In the genomic region with DNA sequence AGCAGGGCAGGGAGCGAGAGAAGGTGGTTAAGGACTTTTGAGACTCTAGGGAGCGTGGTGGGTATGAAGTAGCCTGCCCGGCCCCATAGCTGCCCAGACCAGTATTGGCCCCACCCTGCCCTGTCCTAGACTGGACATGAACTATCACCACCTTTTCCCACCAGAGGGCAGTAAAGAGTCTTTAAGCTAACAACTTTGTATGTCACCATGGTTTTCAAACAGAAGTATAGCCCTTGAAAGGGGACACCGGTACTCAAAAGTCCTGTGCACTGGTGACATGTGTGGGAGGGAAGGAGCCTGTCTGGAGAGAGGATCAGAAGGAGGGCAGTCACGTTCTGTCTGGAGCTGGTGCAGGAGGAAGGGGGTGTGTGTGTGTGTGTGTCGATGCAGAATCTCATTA, we compare ENCODE assay signal across 8 mouse cellular contexts. TPM values are rescaled to one million over a fixed set of nuclear protein-coding genes. Genes with fewer than 3 reads are reported as not detected.
DNase-seq lines count a peak whose midpoint lies in the region; ATAC-seq and TF ChIP-seq lines count a peak whose summit lies in the region.

No protein-coding gene starts in this region.

- H3K27me3 ChIP-seq in embryonic facial prominence, embryonic 12.5 days: no peaks in the 10 kb centered on the region
- H3K27me3 ChIP-seq in hindbrain, embryonic 11.5 days (ENCODE audit: control insufficient read depth, insufficient read depth, low read length): no peaks in the 10 kb centered on the region
- no peaks in the 10 kb centered on the region for H3K27me3 ChIP-seq in limb, embryonic 11.5 days (ENCODE audit: control insufficient read depth, insufficient read depth, low read length)
- H3K27me3 ChIP-seq in midbrain, postnatal 0 days (ENCODE audit: insufficient read depth, low read length): no peaks in the 10 kb centered on the region

- H3K9me3 ChIP-seq in embryonic facial prominence, embryonic 12.5 days: no peaks in the 10 kb centered on the region
- no peaks in the 10 kb centered on the region for H3K9me3 ChIP-seq in hindbrain, embryonic 11.5 days (ENCODE audit: control insufficient read depth, low read length)
- H3K9me3 ChIP-seq in limb, embryonic 11.5 days (ENCODE audit: control insufficient read depth, low read length): no peaks in the 10 kb centered on the region
- no peaks in the 10 kb centered on the region for H3K9me3 ChIP-seq in midbrain, postnatal 0 days (ENCODE audit: low read length)

- H3K27ac ChIP-seq in embryonic facial prominence, embryonic 12.5 days: 0 out of 2 replicates have a peak overlapping the region, but pooled peaks have one; percentile 23
- H3K27ac ChIP-seq in hindbrain, embryonic 11.5 days (ENCODE audit: low read depth, low read length): no peak overlapping the region
- H3K27ac ChIP-seq in limb, embryonic 11.5 days (replicated peaks; ENCODE audit: low read depth, low read length): no peak overlapping the region
- H3K27ac ChIP-seq in midbrain, postnatal 0 days (ENCODE audit: low read depth, low read length): no peak overlapping the region

- 24% methylated on average over 6 of the region's 6 CpGs for WGBS in embryonic facial prominence, embryonic 12.5 days
- WGBS in hindbrain, embryonic 11.5 days: 30% methylated on average over 6 of the region's 6 CpGs
- WGBS in limb, embryonic 11.5 days: 32% methylated on average over 6 of the region's 6 CpGs
- 37% methylated on average over 6 of the region's 6 CpGs for WGBS in midbrain, postnatal 0 days

- H3K36me3 ChIP-seq in embryonic facial prominence, embryonic 12.5 days: no peaks in the 10 kb centered on the region
- no peaks in the 10 kb centered on the region for H3K36me3 ChIP-seq in hindbrain, embryonic 11.5 days (ENCODE audit: control insufficient read depth, insufficient read depth, low read length)
- H3K36me3 ChIP-seq in limb, embryonic 11.5 days (ENCODE audit: control insufficient read depth, insufficient read depth, low read length): no peaks in the 10 kb centered on the region
- no peaks in the 10 kb centered on the region for H3K36me3 ChIP-seq in midbrain, postnatal 0 days (ENCODE audit: insufficient read depth, low read length)

- DNase-seq in right cerebral cortex, adult 2 months (ENCODE audit: low spot score in 2 of 2): peak; percentile 42 to 48
- DNase-seq in right cerebral cortex, postnatal 25 days: no peak
- peak; percentile 78 for DNase-seq in adrenal gland, postnatal 10 days
- DNase-seq in hindbrain, embryonic 11.5 days (ENCODE audit: low spot score): peak; percentile 85
- DNase-seq in limb, embryonic 11.5 days (ENCODE audit: low spot score): peak; percentile 80
- DNase-seq in midbrain, postnatal 0 days (ENCODE audit: low spot score): peak; percentile 87
- DNase-seq in ovary, postnatal 36 days (ENCODE audit: low spot score): no peak

- H3K4me1 ChIP-seq in embryonic facial prominence, embryonic 12.5 days: peaks cover 30% of the 10 kb centered on the region
- peaks cover 2% of the 10 kb centered on the region; the same call in 1 of the 2 replicates for H3K4me1 ChIP-seq in hindbrain, embryonic 11.5 days (replicated peaks; ENCODE audit: control insufficient read depth, insufficient read depth, low read length)
- H3K4me1 ChIP-seq in limb, embryonic 11.5 days (ENCODE audit: control insufficient read depth, insufficient read depth, low read length): peaks cover 18% of the 10 kb centered on the region; the same call in 1 of the 2 replicates
- H3K4me1 ChIP-seq in midbrain, postnatal 0 days (ENCODE audit: insufficient read depth, low read length): no peaks in the 10 kb centered on the region

- H3K4me2 ChIP-seq in embryonic facial prominence, embryonic 12.5 days (replicated peaks): no peak overlapping the region
- H3K4me2 ChIP-seq in hindbrain, embryonic 11.5 days (replicated peaks; ENCODE audit: low read depth, low read length): no peak overlapping the region
- no peak overlapping the region for H3K4me2 ChIP-seq in limb, embryonic 11.5 days (ENCODE audit: low read depth, severe bottlenecking)
- no peak overlapping the region for H3K4me2 ChIP-seq in midbrain, postnatal 0 days (ENCODE audit: low read depth, low read length, poor library complexity, severe bottlenecking)

- peak; percentile 47; the same call in 1 of the 2 replicates for ATAC-seq in embryonic facial prominence, embryonic 12.5 days (ENCODE audit: insufficient number of reproducible peaks, insufficient read depth, low FRiP score, low TSS enrichment)
- ATAC-seq in hindbrain, embryonic 11.5 days (ENCODE audit: low FRiP score): peak; percentile 52
- ATAC-seq in limb, embryonic 11.5 days (ENCODE audit: insufficient number of reproducible peaks, low FRiP score, low TSS enrichment, low read depth): peak; percentile 70; the same call in 1 of the 2 replicates
- ATAC-seq in midbrain, postnatal 0 days (ENCODE audit: low FRiP score): no peak

- no peak overlapping the region for H3K4me3 ChIP-seq in embryonic facial prominence, embryonic 12.5 days
- no peak overlapping the region for H3K4me3 ChIP-seq in hindbrain, embryonic 11.5 days (ENCODE audit: low read depth, low read length)
- no peak overlapping the region for H3K4me3 ChIP-seq in limb, embryonic 11.5 days (ENCODE audit: low read depth, low read length)
- H3K4me3 ChIP-seq in midbrain, postnatal 0 days (ENCODE audit: low read depth, low read length): no peak overlapping the region

- TF ChIP-seq CTCF in midbrain, postnatal 0 days (IDR thresholded peaks at IDR 0.05): peak; percentile 75

- H3K9ac ChIP-seq in embryonic facial prominence, embryonic 12.5 days: no peak overlapping the region
- H3K9ac ChIP-seq in hindbrain, embryonic 11.5 days (ENCODE audit: low read depth, low read length): no peak overlapping the region
- H3K9ac ChIP-seq in limb, embryonic 11.5 days (ENCODE audit: low read length): no peak overlapping the region
- no peak overlapping the region for H3K9ac ChIP-seq in midbrain, postnatal 0 days (replicated peaks; ENCODE audit: low read length, poor library complexity, severe bottlenecking)

RNA-seq across cellular contexts. Expression of a gene that starts 18.7 kb away (rescaled TPM):
- total RNA-seq in adrenal gland, postnatal 10 days (2021): 10 to 100 TPM; 78.0 to 81.5 TPM
- polyA plus RNA-seq in embryonic facial prominence, embryonic 12.5 days (2016; fragmentation: Nextera tagmentation; extraction: Ambion mirVana): 54.1 and 57.6 TPM in 2 replicates
- 12.6 and 15.3 TPM in 2 replicates for polyA plus RNA-seq in hindbrain, embryonic 11.5 days (2014; fragmentation: Nextera tagmentation; extraction: Ambion mirVana)
- polyA plus RNA-seq in limb, embryonic 11.5 days (2014; fragmentation: Nextera tagmentation; extraction: Ambion mirVana): 16.5 and 17.9 TPM in 2 replicates
- total RNA-seq in midbrain, postnatal 0 days (2014; rRNA removed): 186 and 222 TPM in 2 replicates
- polyA plus RNA-seq in midbrain, postnatal 0 days (2015; fragmentation: Nextera tagmentation; extraction: Ambion mirVana): 154 and 158 TPM in 2 replicates

RNA-seq across cellular contexts. Expression of a gene that starts 20.6 kb away (rescaled TPM):
- total RNA-seq in adrenal gland, postnatal 10 days (2021): 1 to 10 TPM in 1 of 2 experiments, under 1 TPM in 1; 0.85 to 1.4 TPM
- 10.5 and 11.6 TPM in 2 replicates for polyA plus RNA-seq in embryonic facial prominence, embryonic 12.5 days (2016; fragmentation: Nextera tagmentation; extraction: Ambion mirVana)
- 16.5 and 19.3 TPM in 2 replicates for polyA plus RNA-seq in hindbrain, embryonic 11.5 days (2014; fragmentation: Nextera tagmentation; extraction: Ambion mirVana)
- polyA plus RNA-seq in limb, embryonic 11.5 days (2014; fragmentation: Nextera tagmentation; extraction: Ambion mirVana): 8.9 and 10.8 TPM in 2 replicates
- total RNA-seq in midbrain, postnatal 0 days (2014; rRNA removed): 13.3 and 22.7 TPM in 2 replicates
- 10.3 and 13.3 TPM in 2 replicates for polyA plus RNA-seq in midbrain, postnatal 0 days (2015; fragmentation: Nextera tagmentation; extraction: Ambion mirVana)

RNA-seq across cellular contexts. Expression of a gene that starts 20.7 kb away (rescaled TPM):
- 10 to 100 TPM; 19.1 to 21.8 TPM for total RNA-seq in adrenal gland, postnatal 10 days (2021)
- polyA plus RNA-seq in embryonic facial prominence, embryonic 12.5 days (2016; fragmentation: Nextera tagmentation; extraction: Ambion mirVana): 20.3 and 20.9 TPM in 2 replicates
- 16.9 and 20.7 TPM in 2 replicates for polyA plus RNA-seq in hindbrain, embryonic 11.5 days (2014; fragmentation: Nextera tagmentation; extraction: Ambion mirVana)
- polyA plus RNA-seq in limb, embryonic 11.5 days (2014; fragmentation: Nextera tagmentation; extraction: Ambion mirVana): 10.8 TPM in 2 replicates
- 152 and 156 TPM in 2 replicates for total RNA-seq in midbrain, postnatal 0 days (2014; rRNA removed)
- 43.1 and 43.5 TPM in 2 replicates for polyA plus RNA-seq in midbrain, postnatal 0 days (2015; fragmentation: Nextera tagmentation; extraction: Ambion mirVana)

RNA-seq across cellular contexts. Expression of a gene that starts 50.9 kb away (rescaled TPM):
- total RNA-seq in adrenal gland, postnatal 10 days (2021): 100 to 1,000 TPM; 147 to 153 TPM
- polyA plus RNA-seq in embryonic facial prominence, embryonic 12.5 days (2016; fragmentation: Nextera tagmentation; extraction: Ambion mirVana): 343 and 361 TPM in 2 replicates
- polyA plus RNA-seq in hindbrain, embryonic 11.5 days (2014; fragmentation: Nextera tagmentation; extraction: Ambion mirVana): 378 and 385 TPM in 2 replicates
- 463 and 475 TPM in 2 replicates for polyA plus RNA-seq in limb, embryonic 11.5 days (2014; fragmentation: Nextera tagmentation; extraction: Ambion mirVana)
- total RNA-seq in midbrain, postnatal 0 days (2014; rRNA removed): 132 and 169 TPM in 2 replicates
- 229 and 237 TPM in 2 replicates for polyA plus RNA-seq in midbrain, postnatal 0 days (2015; fragmentation: Nextera tagmentation; extraction: Ambion mirVana)

RNA-seq across cellular contexts. Expression of a gene that starts 58.6 kb away (rescaled TPM):
- under 1 TPM; 0.30 to 0.33 TPM for total RNA-seq in adrenal gland, postnatal 10 days (2021)
- 0.28 and 0.52 TPM in 2 replicates for polyA plus RNA-seq in embryonic facial prominence, embryonic 12.5 days (2016; fragmentation: Nextera tagmentation; extraction: Ambion mirVana)
- not detected in 2 replicates for polyA plus RNA-seq in hindbrain, embryonic 11.5 days (2014; fragmentation: Nextera tagmentation; extraction: Ambion mirVana)
- 0.17 and 0.18 TPM in 2 replicates for polyA plus RNA-seq in limb, embryonic 11.5 days (2014; fragmentation: Nextera tagmentation; extraction: Ambion mirVana)
- total RNA-seq in midbrain, postnatal 0 days (2014; rRNA removed): 0.77 and 1.8 TPM in 2 replicates
- 0.59 and 0.67 TPM in 2 replicates for polyA plus RNA-seq in midbrain, postnatal 0 days (2015; fragmentation: Nextera tagmentation; extraction: Ambion mirVana)

Comparison
In these comparisons a context has a peak if more than half of its experiments do, and no peak if none do; other contexts are left out.
1. DNase-seq: peak in right cerebral cortex, adult 2 months (2 of 2), adrenal gland, postnatal 10 days (single experiment), hindbrain, embryonic 11.5 days (single experiment), limb, embryonic 11.5 days (single experiment) and midbrain, postnatal 0 days (single experiment); none in right cerebral cortex, postnatal 25 days (single experiment) and ovary, postnatal 36 days (single experiment).